15 mouse cellular contexts compared by ENCODE assay signal in the genomic region with DNA sequence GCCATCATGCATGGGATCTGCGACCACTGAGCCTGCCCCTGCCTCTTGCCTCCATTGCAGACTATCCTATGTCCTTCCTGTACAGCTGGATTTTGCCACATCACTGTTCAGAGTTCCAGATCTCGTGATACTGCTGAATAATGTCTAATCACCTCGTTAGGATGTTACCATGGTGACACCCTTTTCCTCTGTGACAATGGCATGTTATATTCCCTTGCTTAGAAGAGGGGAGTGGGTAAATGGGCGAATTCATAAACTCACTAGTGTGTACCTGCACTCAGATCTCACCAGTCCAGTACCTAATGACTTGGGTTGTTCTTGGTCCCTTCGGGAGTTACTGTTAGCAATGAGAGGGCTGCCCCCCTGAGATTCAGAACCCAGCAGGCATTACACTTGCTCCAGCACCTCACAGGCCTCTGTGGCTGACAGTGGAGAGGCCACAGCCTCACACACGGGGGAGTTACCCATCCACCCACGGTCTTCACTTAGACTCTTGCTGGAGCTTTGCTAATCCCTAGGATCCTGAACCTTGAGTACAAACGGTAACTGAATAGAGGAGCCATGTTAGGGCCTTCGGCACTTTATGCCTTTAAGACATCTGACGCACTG. TPM values are rescaled to one million over a fixed set of nuclear protein-coding genes. Genes with fewer than 3 reads are reported as not detected.
DNase-seq lines count a peak whose midpoint lies in the region; ATAC-seq lines count a peak whose summit lies in the region.
"Had no signal": no experiment of that assay in that cellular context is flagged by ENCODE, and none has a peak within 500 bp of the region (broad histone marks: within the 10 kb centered on the region; RNA-seq: fewer than 3 reads in every experiment).

No protein-coding gene starts in this region.

- 0 out of 2 replicates have a peak overlapping the region, but pooled peaks have one; percentile 83 for H3K27ac ChIP-seq in intestine, embryonic 16.5 days (ENCODE audit: low read length)
- no peak overlapping the region for H3K27ac ChIP-seq in intestine, embryonic 15.5 days
- peak overlapping the region; percentile 78 for H3K27ac ChIP-seq in forebrain, embryonic 10.5 days
- peak overlapping the region; percentile 85 for H3K27ac ChIP-seq in forebrain, embryonic 14.5 days (ENCODE audit: low read depth, low read length)
- H3K27ac ChIP-seq in midbrain, embryonic 14.5 days (replicated peaks; ENCODE audit: low read depth, low read length) = peak overlapping the region; percentile 55
- H3K27ac ChIP-seq: limb, embryonic 12.5 days had no signal

- no peak overlapping the region for H3K4me3 ChIP-seq in intestine, embryonic 16.5 days (ENCODE audit: low read length)
- no peak overlapping the region for H3K4me3 ChIP-seq in intestine, embryonic 15.5 days (replicated peaks)
- H3K4me3 ChIP-seq in forebrain, embryonic 10.5 days = no peak overlapping the region
- no peak overlapping the region for H3K4me3 ChIP-seq in forebrain, embryonic 14.5 days (ENCODE audit: low read depth, low read length)
- H3K4me3 ChIP-seq in midbrain, embryonic 14.5 days (replicated peaks; ENCODE audit: low read depth, low read length) = no peak overlapping the region
- H3K4me3 ChIP-seq: erythroblast, embryonic 14.5 days; limb, embryonic 12.5 days had no signal

- H3K4me2 ChIP-seq in intestine, embryonic 16.5 days (ENCODE audit: low read depth, low read length) = no peak overlapping the region
- H3K4me2 ChIP-seq in intestine, embryonic 15.5 days (replicated peaks) = no peak overlapping the region
- peak overlapping the region; percentile 23 for H3K4me2 ChIP-seq in forebrain, embryonic 14.5 days (ENCODE audit: low read length)
- H3K4me2 ChIP-seq in midbrain, embryonic 14.5 days (ENCODE audit: low read length) = no peak overlapping the region
- H3K4me2 ChIP-seq: heart, embryonic 11.5 days; limb, embryonic 12.5 days had no signal

- no peaks in the 10 kb centered on the region for H3K36me3 ChIP-seq in intestine, embryonic 16.5 days (ENCODE audit: control insufficient read depth, insufficient read depth, low read length)
- no peaks in the 10 kb centered on the region for H3K36me3 ChIP-seq in intestine, embryonic 15.5 days
- peaks cover 10% of the 10 kb centered on the region; the same call in 1 of the 2 replicates for H3K36me3 ChIP-seq in forebrain, embryonic 10.5 days (replicated peaks)
- H3K36me3 ChIP-seq in forebrain, embryonic 14.5 days (ENCODE audit: control insufficient read depth, insufficient read depth, low read length) = no peaks in the 10 kb centered on the region
- H3K36me3 ChIP-seq in midbrain, embryonic 14.5 days (ENCODE audit: control insufficient read depth, insufficient read depth, low read length) = no peaks in the 10 kb centered on the region; the same call in 1 of the 2 replicates
- H3K36me3 ChIP-seq: limb, embryonic 12.5 days had no signal

- WGBS in intestine, embryonic 16.5 days = 77% methylated on average over 10 of the region's 10 CpGs
- WGBS in intestine, embryonic 15.5 days = 78% methylated on average over 10 of the region's 10 CpGs
- WGBS in forebrain, embryonic 10.5 days = 63% methylated on average over 10 of the region's 10 CpGs
- 26% methylated on average over 10 of the region's 10 CpGs for WGBS in forebrain, embryonic 14.5 days
- WGBS in midbrain, embryonic 14.5 days = 53% methylated on average over 10 of the region's 10 CpGs

- H3K9ac ChIP-seq in intestine, embryonic 16.5 days (ENCODE audit: low read depth, low read length) = no peak overlapping the region
- H3K9ac ChIP-seq in intestine, embryonic 15.5 days = no peak overlapping the region
- peak overlapping the region; percentile 42; the same call in 1 of the 2 replicates for H3K9ac ChIP-seq in forebrain, embryonic 14.5 days (ENCODE audit: low read length)
- no peak overlapping the region for H3K9ac ChIP-seq in midbrain, embryonic 14.5 days (replicated peaks; ENCODE audit: low read length)
- H3K9ac ChIP-seq: limb, embryonic 12.5 days had no signal

- no peak for ATAC-seq in intestine, embryonic 16.5 days
- no peak for ATAC-seq in intestine, embryonic 15.5 days
- peak; percentile 50 for ATAC-seq in forebrain, embryonic 14.5 days
- 0 out of 2 replicates have a peak, but pooled peaks have one; percentile 40 for ATAC-seq in midbrain, embryonic 14.5 days (ENCODE audit: low FRiP score, low TSS enrichment)
- ATAC-seq: inflammation-experienced regulatory T-cells, adult 6 months had no signal

- H3K4me1 ChIP-seq in intestine, embryonic 16.5 days (ENCODE audit: control insufficient read depth, insufficient read depth, low read length) = peaks cover 8% of the 10 kb centered on the region
- H3K4me1 ChIP-seq in intestine, embryonic 15.5 days (replicated peaks) = no peaks in the 10 kb centered on the region; the same call in 1 of the 2 replicates
- H3K4me1 ChIP-seq in forebrain, embryonic 10.5 days = peaks cover 23% of the 10 kb centered on the region
- peaks cover 13% of the 10 kb centered on the region; the same call in 1 of the 2 replicates for H3K4me1 ChIP-seq in forebrain, embryonic 14.5 days (ENCODE audit: control insufficient read depth, insufficient read depth, low read length)
- peaks cover 15% of the 10 kb centered on the region for H3K4me1 ChIP-seq in midbrain, embryonic 14.5 days (ENCODE audit: control insufficient read depth, insufficient read depth, low read length)
- H3K4me1 ChIP-seq: limb, embryonic 12.5 days had no signal

- intact Hi-C loops in left cerebral cortex, postnatal 25 days (cut with DNase I) = no loop called here

- no peak for DNase-seq in forebrain, embryonic 10.5 days (ENCODE audit: extremely low spot score, low spot score)
- peak; percentile 57 for DNase-seq in forebrain, embryonic 14.5 days (ENCODE audit: low spot score)
- DNase-seq in midbrain, embryonic 14.5 days = peak; percentile 30
- DNase-seq in left cerebral cortex, postnatal 25 days (ENCODE audit: low spot score in 2 of 2) = no peak
- no peak for DNase-seq in liver
- no peak for DNase-seq in urinary bladder, adult 2 months (ENCODE audit: low spot score)

- no peaks in the 10 kb centered on the region for H3K27me3 ChIP-seq in intestine, embryonic 16.5 days (replicated peaks; ENCODE audit: control insufficient read depth, insufficient read depth, low read length)
- H3K27me3 ChIP-seq in intestine, embryonic 15.5 days (replicated peaks) = no peaks in the 10 kb centered on the region
- no peaks in the 10 kb centered on the region for H3K27me3 ChIP-seq in forebrain, embryonic 10.5 days (ENCODE audit: poor library complexity, severe bottlenecking)
- no peaks in the 10 kb centered on the region for H3K27me3 ChIP-seq in forebrain, embryonic 14.5 days (replicated peaks; ENCODE audit: control insufficient read depth, insufficient read depth, low read length)
- no peaks in the 10 kb centered on the region for H3K27me3 ChIP-seq in midbrain, embryonic 14.5 days (ENCODE audit: control insufficient read depth, insufficient read depth, low read length)
- H3K27me3 ChIP-seq: CH12.LX; limb, embryonic 12.5 days had no signal

- no peaks in the 10 kb centered on the region for H3K9me3 ChIP-seq in intestine, embryonic 16.5 days (ENCODE audit: control insufficient read depth, low read length)
- no peaks in the 10 kb centered on the region for H3K9me3 ChIP-seq in intestine, embryonic 15.5 days
- peaks cover 6% of the 10 kb centered on the region; the same call in 1 of the 2 replicates for H3K9me3 ChIP-seq in forebrain, embryonic 10.5 days
- H3K9me3 ChIP-seq in forebrain, embryonic 14.5 days (replicated peaks; ENCODE audit: control insufficient read depth, low read length) = no peaks in the 10 kb centered on the region
- H3K9me3 ChIP-seq in midbrain, embryonic 14.5 days (ENCODE audit: control insufficient read depth, low read length) = no peaks in the 10 kb centered on the region
- H3K9me3 ChIP-seq: limb, embryonic 12.5 days had no signal

RNA-seq across cellular contexts. Expression of a gene that starts 11.3 kb away (rescaled TPM):
- 0.54 and 0.56 TPM in 2 replicates for polyA plus RNA-seq in intestine, embryonic 16.5 days (2015; fragmentation: Nextera tagmentation; extraction: Ambion mirVana)
- 0.83 and 1.1 TPM in 2 replicates for polyA plus RNA-seq in intestine, embryonic 15.5 days (2015; fragmentation: Nextera tagmentation; extraction: Ambion mirVana)
- polyA plus RNA-seq in forebrain, embryonic 10.5 days (2016; fragmentation: Nextera tagmentation; extraction: Ambion mirVana) = 0.57 and 1.0 TPM in 2 replicates
- polyA plus RNA-seq in forebrain, embryonic 14.5 days (2014; fragmentation: Nextera tagmentation; extraction: Ambion mirVana) = 4.2 and 4.5 TPM in 2 replicates
- 3.8 and 3.9 TPM in 2 replicates for polyA plus RNA-seq in midbrain, embryonic 14.5 days (2014; fragmentation: Nextera tagmentation; extraction: Ambion mirVana)
- total RNA-seq in left cerebral cortex, postnatal 25 days (2021) = 1 to 10 TPM; 3.7 to 3.9 TPM
- polyA plus RNA-seq in urinary bladder, adult 2 months (2012; rRNA removed) = 0.13 and 0.29 TPM in 2 replicates
- polyA plus RNA-seq: erythroblast, embryonic 14.5 days; inflammation-experienced regulatory T-cells, adult 6 months; liver, embryonic 16.5 days; spleen, adult 2 months had no signal

RNA-seq across cellular contexts. Expression of a gene that starts 17.2 kb away (rescaled TPM):
- polyA plus RNA-seq in intestine, embryonic 16.5 days (2015; fragmentation: Nextera tagmentation; extraction: Ambion mirVana) = 89.5 and 93.9 TPM in 2 replicates
- polyA plus RNA-seq in intestine, embryonic 15.5 days (2015; fragmentation: Nextera tagmentation; extraction: Ambion mirVana) = 76.2 and 77.3 TPM in 2 replicates
- polyA plus RNA-seq in forebrain, embryonic 10.5 days (2016; fragmentation: Nextera tagmentation; extraction: Ambion mirVana) = 79.9 and 85.4 TPM in 2 replicates
- 55.1 and 56.9 TPM in 2 replicates for polyA plus RNA-seq in forebrain, embryonic 14.5 days (2014; fragmentation: Nextera tagmentation; extraction: Ambion mirVana)
- 34.2 and 46.4 TPM in 2 replicates for polyA plus RNA-seq in midbrain, embryonic 14.5 days (2014; fragmentation: Nextera tagmentation; extraction: Ambion mirVana)
- 10 to 100 TPM; 36.6 to 39.8 TPM for total RNA-seq in left cerebral cortex, postnatal 25 days (2021)
- 35.3 and 37.3 TPM in 2 replicates for polyA plus RNA-seq in urinary bladder, adult 2 months (2012; rRNA removed)

RNA-seq across cellular contexts. Expression of a gene that starts 55.5 kb away (rescaled TPM):
- polyA plus RNA-seq in intestine, embryonic 16.5 days (2015; fragmentation: Nextera tagmentation; extraction: Ambion mirVana) = 33.5 and 37.2 TPM in 2 replicates
- 33.6 and 34.7 TPM in 2 replicates for polyA plus RNA-seq in intestine, embryonic 15.5 days (2015; fragmentation: Nextera tagmentation; extraction: Ambion mirVana)
- polyA plus RNA-seq in forebrain, embryonic 10.5 days (2016; fragmentation: Nextera tagmentation; extraction: Ambion mirVana) = 35.1 and 41.9 TPM in 2 replicates
- 62.6 TPM in 2 replicates for polyA plus RNA-seq in forebrain, embryonic 14.5 days (2014; fragmentation: Nextera tagmentation; extraction: Ambion mirVana)
- polyA plus RNA-seq in midbrain, embryonic 14.5 days (2014; fragmentation: Nextera tagmentation; extraction: Ambion mirVana) = 57.7 and 58.3 TPM in 2 replicates
- 10 to 100 TPM; 21.1 to 22.5 TPM for total RNA-seq in left cerebral cortex, postnatal 25 days (2021)
- 23.3 and 32.4 TPM in 2 replicates for polyA plus RNA-seq in urinary bladder, adult 2 months (2012; rRNA removed)

RNA-seq across cellular contexts. Expression of a gene that starts 56.2 kb away (rescaled TPM):
- polyA plus RNA-seq in intestine, embryonic 16.5 days (2015; fragmentation: Nextera tagmentation; extraction: Ambion mirVana) = 134 and 158 TPM in 2 replicates
- 165 TPM in 2 replicates for polyA plus RNA-seq in intestine, embryonic 15.5 days (2015; fragmentation: Nextera tagmentation; extraction: Ambion mirVana)
- polyA plus RNA-seq in forebrain, embryonic 10.5 days (2016; fragmentation: Nextera tagmentation; extraction: Ambion mirVana) = 215 and 222 TPM in 2 replicates
- polyA plus RNA-seq in forebrain, embryonic 14.5 days (2014; fragmentation: Nextera tagmentation; extraction: Ambion mirVana) = 108 and 113 TPM in 2 replicates
- 76.9 and 89.0 TPM in 2 replicates for polyA plus RNA-seq in midbrain, embryonic 14.5 days (2014; fragmentation: Nextera tagmentation; extraction: Ambion mirVana)
- total RNA-seq in left cerebral cortex, postnatal 25 days (2021) = 10 to 100 TPM; 67.3 to 68.4 TPM
- polyA plus RNA-seq in urinary bladder, adult 2 months (2012; rRNA removed) = 91.8 and 99.0 TPM in 2 replicates

Comparison
In these comparisons a context has a peak if more than half of its experiments do, and no peak if none do; other contexts are left out.
1. DNase-seq: peak in forebrain, embryonic 14.5 days (single experiment) and midbrain, embryonic 14.5 days (single experiment); none in forebrain, embryonic 10.5 days (single experiment), left cerebral cortex, postnatal 25 days (0 of 2), liver (single experiment) and urinary bladder, adult 2 months (single experiment).
2. ATAC-seq: peak in forebrain, embryonic 14.5 days (single experiment) and midbrain, embryonic 14.5 days (single experiment); none in intestine, embryonic 16.5 days (single experiment) and intestine, embryonic 15.5 days (single experiment).